Mouse (Mus musculus): Measurements from ENCODE around the gene Nupl1. TPM values are rescaled to one million over a fixed set of nuclear protein-coding genes. Genes with fewer than 3 reads are reported as not detected.

Gene Nupl1
- polyA plus RNA-seq, 1 experiment, result 0.13 TPM

GRCm38 (mm10) chr14:60135801-60136200, 115.4 kb downstream of the Nupl1 start:
- no peak for TF ChIP-seq CTCF (IDR thresholded peaks at IDR 0.05; ENCODE audit: extremely low read depth, insufficient read depth, low read length)
- no peak for TF ChIP-seq POLR2A (IDR thresholded peaks at IDR 0.05; ENCODE audit: extremely low read depth, insufficient read depth, low read length)

GRCm38 (mm10) chr14:60134720-60135119, 116.5 kb downstream of the Nupl1 start:
- Histone ChIP-seq H3K4me1 (ENCODE audit: control insufficient read depth, insufficient read depth, low read length) (peaks cover 1% of the 10 kb centered on the region; the same call in 1 of the 2 replicates), H3K4me3 (ENCODE audit: insufficient read depth, low read length) (no peak overlapping the region), H3K27ac (ENCODE audit: insufficient read depth, low read length) (no peak overlapping the region)
- TF ChIP-seq CTCF (IDR thresholded peaks at IDR 0.05; ENCODE audit: extremely low read depth, insufficient read depth, low read length) (no peak), POLR2A (IDR thresholded peaks at IDR 0.05; ENCODE audit: extremely low read depth, insufficient read depth, low read length) (no peak)

More at GRCm38 (mm10) chr14:60135801-60136200, 115.4 kb downstream of the Nupl1 start:
- Histone ChIP-seq H3K4me3 (ENCODE audit: insufficient read depth, low read length) (no peak overlapping the region), H3K27ac (ENCODE audit: insufficient read depth, low read length) (no peak overlapping the region), H3K4me1 (ENCODE audit: control insufficient read depth, insufficient read depth, low read length) (no peaks in the 10 kb centered on the region)

Other genes with a start within 250 kb of the Nupl1 start
- gene Atp8a2, start 54.3 kb downstream of the Nupl1 start, polyA plus RNA-seq (2012; rRNA removed), result 15.2 and 15.3 TPM in 2 replicates
- 43.6 and 44.6 TPM in 2 replicates for gene Gm49336, start 76 bp upstream of the Nupl1 start, polyA plus RNA-seq (2012; rRNA removed)
- gene Mtmr6, start 13.8 kb upstream of the Nupl1 start, polyA plus RNA-seq (2012; rRNA removed), result 91.3 and 93.7 TPM in 2 replicates
- 20.1 and 20.2 TPM in 2 replicates for gene Amer2, start 121.8 kb upstream of the Nupl1 start, polyA plus RNA-seq (2012; rRNA removed)

Measured in cortical plate, adult 2 months (tissue).